Mouse (Mus musculus) spleen, adult 2 months (tissue): ENCODE measurements around the gene Zfp108.

ENCODE experiments used
- CTCF ChIP-seq: fragments of 200-500 bp; IDR thresholded peaks from 2 replicates; pipeline ENCODE4 v1.5.1; 2011; ENCODE audit warnings: mild to moderate bottlenecking, inconsistent platforms; ENCODE audit not compliant: insufficient read depth, insufficient read length, insufficient replicate concordance; ENCODE audit errors: extremely low read depth
- POLR2A ChIP-seq: fragments of 200-500 bp; IDR thresholded peaks from 2 replicates; pipeline ENCODE4 v1.6.1; 2011; ENCODE audit warnings: low read depth, low read length, inconsistent platforms

DNA sequence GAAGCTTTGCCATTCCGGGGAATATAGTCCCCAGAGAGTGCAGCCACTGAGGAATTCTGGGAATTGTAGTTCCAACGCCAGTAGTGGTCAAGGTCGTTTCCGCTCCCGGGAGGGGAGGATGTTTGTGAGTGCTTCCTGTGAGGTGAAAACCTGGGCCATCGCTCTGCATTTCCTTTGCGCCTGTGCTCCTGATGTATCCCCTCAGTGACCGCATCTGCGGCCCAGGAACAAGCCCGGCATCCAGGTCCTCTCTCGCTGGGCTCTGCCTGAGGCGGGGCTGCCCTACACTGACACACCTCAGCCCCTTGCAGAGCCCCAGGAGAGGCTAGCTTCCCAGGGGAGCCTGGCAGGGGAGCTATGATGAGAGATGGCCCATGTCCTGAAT, 15.7 kb downstream of the Zfp108 start, which contains the start of gene Zfp93:
- TF ChIP-seq CTCF (no peak), POLR2A (no peak)
